Mouse (Mus musculus): Measurements from ENCODE around the gene BC067074. TPM values are rescaled to one million over a fixed set of nuclear protein-coding genes. Genes with fewer than 3 reads are reported as not detected.
A peak's percentile ranks its signal among the peaks of the same experiment; 100 is the strongest.

BC067074 gene
- polyA plus RNA-seq, 1 experiment: 0.27 TPM

DNA sequence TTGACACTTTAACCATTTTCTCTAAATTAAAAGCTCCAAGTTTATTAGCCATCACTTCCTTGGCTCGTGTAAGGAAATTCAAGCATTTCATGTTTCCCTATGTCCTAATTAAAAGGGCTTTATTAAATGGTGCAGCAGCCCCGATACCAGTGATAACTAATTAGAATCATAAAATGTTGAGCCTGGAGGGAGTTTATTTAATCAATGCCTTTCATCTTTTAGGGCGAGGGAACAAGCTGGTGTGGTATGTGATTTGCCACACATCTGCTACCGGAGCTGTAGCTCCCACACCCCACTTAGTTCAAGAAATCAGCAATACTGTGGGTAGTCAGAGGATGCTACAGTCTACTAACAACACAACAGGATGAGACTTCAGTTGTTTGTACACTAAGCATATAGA is 3.2 kb upstream of the BC067074 start:
- Histone ChIP-seq H3K27me3 (ENCODE audit: control insufficient read depth, insufficient read depth, low read length) (no peaks in the 10 kb centered on the region), H3K4me3 (ENCODE audit: control insufficient read depth, low read depth, low read length) (no peak overlapping the region), H3K36me3 (ENCODE audit: control insufficient read depth, insufficient read depth, low read length) (no peaks in the 10 kb centered on the region), H3K27ac (ENCODE audit: control insufficient read depth, insufficient read depth, low read depth, low read length) (no peak overlapping the region), H3K4me1 (ENCODE audit: control insufficient read depth, insufficient read depth, low read length) (peaks cover 7% of the 10 kb centered on the region)
- TF ChIP-seq POLR2A (IDR thresholded peaks at IDR 0.05; ENCODE audit: control insufficient read depth, low read depth, low read length) (no peak), CTCF (IDR thresholded peaks at IDR 0.05; ENCODE audit: control insufficient read depth, insufficient read depth, insufficient replicate concordance, low read depth, low read length) (no peak)

DNA sequence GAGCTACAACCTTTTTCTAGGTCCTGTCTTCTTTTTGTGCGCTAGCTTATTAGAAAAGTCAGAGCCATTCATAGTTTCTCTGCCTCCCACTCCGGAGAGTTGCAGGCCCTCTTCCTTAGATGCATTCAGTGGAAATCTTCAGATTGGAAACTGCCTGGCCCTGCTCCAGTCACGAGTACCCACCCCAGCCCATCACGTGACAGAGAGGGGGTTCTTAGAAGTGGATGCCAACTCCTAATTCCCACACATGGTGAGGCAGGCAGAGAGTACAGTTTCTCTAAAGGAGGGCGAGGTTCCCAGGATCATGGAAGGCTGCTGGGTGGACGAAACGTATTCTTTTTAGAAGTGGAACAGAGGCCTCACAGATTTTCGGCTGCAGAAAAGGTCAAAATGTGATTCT is 958 bp upstream of the BC067074 start:
- Histone ChIP-seq H3K27ac (ENCODE audit: control insufficient read depth, insufficient read depth, low read depth, low read length) (no peak overlapping the region), H3K27me3 (ENCODE audit: control insufficient read depth, insufficient read depth, low read length) (no peaks in the 10 kb centered on the region), H3K36me3 (ENCODE audit: control insufficient read depth, insufficient read depth, low read length) (no peaks in the 10 kb centered on the region), H3K4me1 (ENCODE audit: control insufficient read depth, insufficient read depth, low read length) (peaks cover 7% of the 10 kb centered on the region), H3K4me3 (ENCODE audit: control insufficient read depth, low read depth, low read length) (no peak overlapping the region)
- TF ChIP-seq CTCF (IDR thresholded peaks at IDR 0.05; ENCODE audit: control insufficient read depth, insufficient read depth, insufficient replicate concordance, low read depth, low read length): no peak
- no peak for TF ChIP-seq POLR2A (IDR thresholded peaks at IDR 0.05; ENCODE audit: control insufficient read depth, low read depth, low read length)

DNA sequence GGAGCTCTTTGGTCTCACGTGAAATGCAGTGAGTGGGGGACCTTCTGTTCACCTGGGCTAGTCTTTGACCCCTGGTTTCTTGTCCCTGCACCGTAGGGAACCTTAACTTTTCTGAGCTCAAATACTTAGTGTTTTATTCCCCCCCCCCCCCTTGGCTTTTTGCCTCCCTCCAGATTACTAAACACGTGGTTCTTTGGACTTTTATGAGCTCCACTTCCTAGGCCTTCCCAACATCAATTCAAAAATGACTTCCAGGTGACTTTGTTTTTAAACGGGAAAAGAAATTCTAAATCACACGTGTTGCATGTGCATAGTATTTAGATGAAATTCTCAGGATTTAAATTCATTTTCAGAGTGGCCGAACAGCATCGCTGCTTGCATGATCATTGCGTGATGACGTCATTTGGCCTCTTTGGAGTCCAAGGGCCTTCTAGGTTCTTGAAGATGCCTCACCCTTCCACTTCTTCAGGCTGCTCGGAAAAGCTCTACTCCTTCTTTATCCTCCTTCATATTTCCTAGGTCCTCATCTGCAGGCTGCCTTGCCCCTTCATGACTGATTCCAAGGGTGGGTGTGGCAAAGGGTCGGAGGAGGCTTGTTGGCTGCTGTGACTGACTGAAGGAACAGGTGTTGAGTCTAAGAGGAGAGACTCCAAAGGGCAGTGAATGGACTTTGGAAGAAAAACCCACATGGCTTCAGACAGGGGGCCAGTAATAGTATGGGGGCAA is 911 bp downstream of the BC067074 start:
- no peak overlapping the region for H3K27ac ChIP-seq (ENCODE audit: control insufficient read depth, insufficient read depth, low read depth, low read length)

DNA sequence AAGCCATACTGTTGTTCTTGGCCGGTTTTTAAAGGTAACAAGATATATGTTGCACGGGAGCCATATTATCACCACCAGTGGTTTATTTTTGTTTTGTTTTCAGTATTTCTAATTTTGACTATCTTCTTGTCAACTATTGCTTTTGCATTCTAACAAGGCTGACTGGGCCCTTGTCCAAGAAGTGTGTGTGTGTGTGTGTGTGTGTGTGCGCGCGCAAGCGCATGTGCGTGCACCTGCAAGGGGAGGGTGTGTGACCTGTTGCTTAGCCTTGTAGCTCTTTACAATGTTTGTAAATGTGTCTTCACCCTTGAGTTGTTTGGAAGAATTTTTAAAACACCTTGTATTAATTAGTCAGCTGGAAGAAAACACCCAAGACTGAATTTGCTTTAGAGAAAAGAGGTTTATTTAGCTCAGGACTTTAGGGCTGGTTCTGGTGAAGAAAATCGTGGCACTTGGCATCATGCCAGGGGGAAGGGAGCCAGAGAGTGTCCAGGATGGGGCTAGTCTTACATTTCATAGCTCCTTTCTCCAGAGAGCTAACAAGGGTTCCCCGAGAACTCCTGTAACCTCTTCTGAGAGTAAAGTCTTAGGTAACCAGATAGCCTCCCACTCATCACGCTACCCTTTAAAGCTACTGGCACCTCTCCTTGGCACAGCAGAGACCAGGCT is 3.0 kb downstream of the BC067074 start:
- H3K4me1 ChIP-seq (ENCODE audit: control insufficient read depth, insufficient read depth, low read length): peaks cover 7% of the 10 kb centered on the region
- no peak overlapping the region for H3K4me3 ChIP-seq (ENCODE audit: control insufficient read depth, low read depth, low read length)
- H3K27me3 ChIP-seq (ENCODE audit: control insufficient read depth, insufficient read depth, low read length): no peaks in the 10 kb centered on the region
- no peak for TF ChIP-seq CTCF (IDR thresholded peaks at IDR 0.05; ENCODE audit: control insufficient read depth, insufficient read depth, insufficient replicate concordance, low read depth, low read length)
- no peak for TF ChIP-seq POLR2A (IDR thresholded peaks at IDR 0.05; ENCODE audit: control insufficient read depth, low read depth, low read length)
- no peaks in the 10 kb centered on the region for H3K36me3 ChIP-seq (ENCODE audit: control insufficient read depth, insufficient read depth, low read length)
- no peak overlapping the region for H3K27ac ChIP-seq (ENCODE audit: control insufficient read depth, insufficient read depth, low read depth, low read length)

More for the DNA sequence above, 911 bp downstream of the BC067074 start:
- Histone ChIP-seq H3K4me3 (ENCODE audit: control insufficient read depth, low read depth, low read length) (peak overlapping the region; percentile 21), H3K36me3 (ENCODE audit: control insufficient read depth, insufficient read depth, low read length) (no peaks in the 10 kb centered on the region), H3K4me1 (ENCODE audit: control insufficient read depth, insufficient read depth, low read length) (peaks cover 7% of the 10 kb centered on the region), H3K27me3 (ENCODE audit: control insufficient read depth, insufficient read depth, low read length) (no peaks in the 10 kb centered on the region)
- TF ChIP-seq CTCF (IDR thresholded peaks at IDR 0.05; ENCODE audit: control insufficient read depth, insufficient read depth, insufficient replicate concordance, low read depth, low read length): no peak
- TF ChIP-seq POLR2A (IDR thresholded peaks at IDR 0.05; ENCODE audit: control insufficient read depth, low read depth, low read length): no peak

DNA sequence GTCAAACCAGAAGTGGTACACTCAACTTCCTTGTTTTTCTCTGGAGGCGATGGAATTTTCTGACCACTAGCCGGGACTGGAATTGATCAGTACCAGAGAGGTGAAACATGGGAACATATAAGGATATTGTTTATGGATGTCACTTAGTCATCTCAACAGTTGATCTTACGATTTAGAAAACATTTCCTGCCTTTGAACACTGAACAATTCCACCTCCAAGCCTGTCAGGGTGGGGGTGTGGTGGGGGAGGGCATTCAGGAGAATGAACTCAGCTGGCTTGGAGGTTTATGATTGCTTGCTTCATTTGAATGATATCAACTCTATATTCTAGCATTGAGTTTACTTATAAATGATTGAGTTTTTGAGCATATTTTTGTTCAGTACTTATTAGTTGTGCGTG is 13.6 kb downstream of the BC067074 start:
- Histone ChIP-seq H3K27me3 (ENCODE audit: control insufficient read depth, insufficient read depth, low read length) (no peaks in the 10 kb centered on the region), H3K4me1 (ENCODE audit: control insufficient read depth, insufficient read depth, low read length) (no peaks in the 10 kb centered on the region), H3K27ac (ENCODE audit: control insufficient read depth, insufficient read depth, low read depth, low read length) (no peak overlapping the region), H3K4me3 (ENCODE audit: control insufficient read depth, low read depth, low read length) (no peak overlapping the region), H3K36me3 (ENCODE audit: control insufficient read depth, insufficient read depth, low read length) (no peaks in the 10 kb centered on the region)
- no peak for TF ChIP-seq POLR2A (IDR thresholded peaks at IDR 0.05; ENCODE audit: control insufficient read depth, low read depth, low read length)
- TF ChIP-seq CTCF (IDR thresholded peaks at IDR 0.05; ENCODE audit: control insufficient read depth, insufficient read depth, insufficient replicate concordance, low read depth, low read length): no peak

DNA sequence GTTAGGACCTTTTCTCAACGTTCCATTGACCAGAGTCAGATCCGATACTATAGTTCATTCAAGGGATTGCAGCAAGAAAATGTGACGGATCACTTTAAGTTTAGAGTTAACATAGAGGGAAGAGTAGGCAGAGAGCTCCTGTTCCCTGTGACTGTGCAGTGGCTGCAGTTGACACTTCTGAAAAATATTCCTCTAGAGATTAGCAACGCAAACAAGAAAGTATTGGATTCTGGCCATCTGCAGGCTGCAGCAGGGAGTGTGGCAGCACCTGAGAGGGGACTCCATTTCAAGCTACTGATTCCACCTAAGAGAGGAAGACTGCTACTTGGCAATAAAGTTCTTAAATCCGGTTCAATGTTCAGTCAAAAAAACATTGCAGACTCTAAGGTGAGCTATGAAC is 26.6 kb downstream of the BC067074 start:
- H3K4me1 ChIP-seq (ENCODE audit: control insufficient read depth, insufficient read depth, low read length): no peaks in the 10 kb centered on the region
- H3K27ac ChIP-seq (ENCODE audit: control insufficient read depth, insufficient read depth, low read depth, low read length): no peak overlapping the region
- H3K4me3 ChIP-seq (ENCODE audit: control insufficient read depth, low read depth, low read length): no peak overlapping the region
- no peaks in the 10 kb centered on the region for H3K27me3 ChIP-seq (ENCODE audit: control insufficient read depth, insufficient read depth, low read length)
- no peaks in the 10 kb centered on the region for H3K36me3 ChIP-seq (ENCODE audit: control insufficient read depth, insufficient read depth, low read length)
- no peak for TF ChIP-seq POLR2A (IDR thresholded peaks at IDR 0.05; ENCODE audit: control insufficient read depth, low read depth, low read length)
- TF ChIP-seq CTCF (IDR thresholded peaks at IDR 0.05; ENCODE audit: control insufficient read depth, insufficient read depth, insufficient replicate concordance, low read depth, low read length): no peak

DNA sequence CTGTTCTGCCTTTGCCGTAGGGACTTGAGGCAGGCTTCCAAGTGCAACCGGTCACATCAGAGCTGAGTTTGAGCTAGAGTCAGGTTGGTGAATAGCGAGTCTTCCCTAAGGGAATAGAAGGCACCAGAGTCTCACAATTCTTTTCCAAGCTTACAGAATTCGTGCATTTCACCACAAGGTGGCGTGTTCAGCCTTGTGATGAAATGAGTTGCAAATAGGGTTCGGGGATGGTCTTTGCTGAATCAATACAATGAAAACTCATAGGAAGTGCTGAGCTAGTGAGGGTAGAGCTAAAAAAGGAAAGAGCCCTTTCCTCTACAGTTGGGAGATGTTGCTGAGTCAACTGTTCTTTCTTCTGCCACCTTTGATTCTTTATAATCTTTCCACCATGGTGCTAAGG is 29.0 kb downstream of the BC067074 start:
- no peaks in the 10 kb centered on the region for H3K27me3 ChIP-seq (ENCODE audit: control insufficient read depth, insufficient read depth, low read length)
- no peak overlapping the region for H3K4me3 ChIP-seq (ENCODE audit: control insufficient read depth, low read depth, low read length)
- H3K4me1 ChIP-seq (ENCODE audit: control insufficient read depth, insufficient read depth, low read length): no peaks in the 10 kb centered on the region
- H3K36me3 ChIP-seq (ENCODE audit: control insufficient read depth, insufficient read depth, low read length): no peaks in the 10 kb centered on the region
- H3K27ac ChIP-seq (ENCODE audit: control insufficient read depth, insufficient read depth, low read depth, low read length): no peak overlapping the region
- no peak for TF ChIP-seq CTCF (IDR thresholded peaks at IDR 0.05; ENCODE audit: control insufficient read depth, insufficient read depth, insufficient replicate concordance, low read depth, low read length)
- TF ChIP-seq POLR2A (IDR thresholded peaks at IDR 0.05; ENCODE audit: control insufficient read depth, low read depth, low read length): no peak
